Mouse (Mus musculus) ES-E14 (cell line): ENCODE data around the gene Nrg3. TPM values are rescaled to one million over a fixed set of nuclear protein-coding genes. Genes with fewer than 3 reads are reported as not detected.

Experiments
- DNase-seq: peaks from one replicate; pipeline ENCODE4 v3.0.0-alpha.2; 2013; ENCODE audit warnings: low read depth, low spot score
- H3K27ac ChIP-seq: 2 replicates; pipeline ENCODE4 v1.5.1; 2012; ENCODE audit warnings: low read depth, mild to moderate bottlenecking, low read length, moderate library complexity, mixed read lengths; ENCODE audit not compliant: poor library complexity, insufficient read depth, severe bottlenecking
- H3K36me3 ChIP-seq: 2 replicates; pipeline ENCODE4 v1.6.1; 2012; ENCODE audit warnings: mild to moderate bottlenecking, low read length, moderate library complexity, mixed read lengths; ENCODE audit not compliant: control insufficient read depth, poor library complexity, insufficient read depth, severe bottlenecking
- H3K4me1 ChIP-seq, 2 experiments: fragments of 150-350 bp in 1 of 2; sonication (generic) in 1 of 2; 2 replicates each; pipeline ENCODE4 v1.6.1; 2012; ENCODE audit warnings: low read length in 2 of 2, mild to moderate bottlenecking in 1 of 2, mixed read lengths in 1 of 2; ENCODE audit not compliant: control insufficient read depth in 2 of 2, insufficient read depth in 2 of 2, poor library complexity in 1 of 2
- H3K4me3 ChIP-seq, 2 experiments: fragments of 150-350 bp in 1 of 2; sonication (generic) in 1 of 2; 2 replicates each; pipeline ENCODE4 v1.5.1; 2012; ENCODE audit warnings: low read length in 2 of 2, low read depth in 1 of 2, mild to moderate bottlenecking in 1 of 2, mixed read lengths in 1 of 2; ENCODE audit not compliant: insufficient read depth in 1 of 2, poor library complexity in 1 of 2, severe bottlenecking in 1 of 2
- H3K9ac ChIP-seq: 2 replicates; pipeline ENCODE4 v1.6.1; 2012; ENCODE audit warnings: low read depth, mild to moderate bottlenecking, low read length, mixed read lengths; ENCODE audit not compliant: poor library complexity, insufficient read depth, severe bottlenecking
- H3K9me3 ChIP-seq: fragments of 150-350 bp; sonication (generic); 2 replicates; pipeline ENCODE4 v1.6.1; 2012; ENCODE audit warnings: low read depth, mild to moderate bottlenecking, low read length; ENCODE audit not compliant: control insufficient read depth, insufficient read depth
- CHD2 ChIP-seq: IDR thresholded peaks from 2 replicates; pipeline ENCODE4 v1.6.1; 2014; ENCODE audit warnings: mild to moderate bottlenecking, low read depth, low read length, inconsistent platforms
- HCFC1 ChIP-seq: IDR thresholded peaks from 2 replicates; pipeline ENCODE4 v1.6.1; 2012; ENCODE audit warnings: low read length, inconsistent platforms, borderline replicate concordance; ENCODE audit not compliant: insufficient read depth
- MAFK ChIP-seq: IDR thresholded peaks from 2 replicates; pipeline ENCODE4 v1.6.1; 2014; ENCODE audit warnings: mild to moderate bottlenecking, low read depth, low read length, inconsistent platforms; ENCODE audit not compliant: insufficient read depth
- ZC3H11A ChIP-seq: IDR thresholded peaks from 2 replicates; pipeline ENCODE4 v1.6.1; 2012; ENCODE audit warnings: low read depth, mild to moderate bottlenecking, inconsistent platforms, low read length, borderline replicate concordance
- ZNF384 ChIP-seq: IDR thresholded peaks from 2 replicates; pipeline ENCODE4 v1.6.1; 2012; ENCODE audit warnings: low read depth, low read length, inconsistent platforms
- in situ Hi-C, 2 experiments: fragments of 600-800 bp; cut with MboI; formaldehyde crosslinking; loops; one replicate each; pipeline ENCODE4 v1.15.1; 2025; ENCODE audit warnings: low sequenced_read_pairs in 2 of 2, inconsistent platforms in 1 of 2; ENCODE audit not compliant: unreplicated experiment in 2 of 2
- total RNA-seq: library from RNA; depleted of rRNA; stranded (reverse); fragments of 300-350 nt; gene quantifications from 2 replicates; pipeline ENCODE4 v1.2.3, GENCODE M21; 2012

The Nrg3 gene
- total RNA-seq, 1 experiment = not detected

GRCm38 (mm10) chr14:38991847-38992573 is 480.9 kb downstream of the Nrg3 start:
- Histone ChIP-seq H3K4me1 (no peaks in the 10 kb centered on the region), H3K9me3 (no peaks in the 10 kb centered on the region), H3K9ac (no peak overlapping the region), H3K27ac (no peak overlapping the region), H3K36me3 (no peaks in the 10 kb centered on the region), H3K4me3 (no peak overlapping the region)
- TF ChIP-seq ZNF384 (0 out of 2 replicates have a peak, but pooled peaks have one; percentile 23), MAFK (no peak), CHD2 (no peak), HCFC1 (no peak), ZC3H11A (no peak)
- in situ Hi-C loops = no loop called here
- DNase-seq = no peak

DNA sequence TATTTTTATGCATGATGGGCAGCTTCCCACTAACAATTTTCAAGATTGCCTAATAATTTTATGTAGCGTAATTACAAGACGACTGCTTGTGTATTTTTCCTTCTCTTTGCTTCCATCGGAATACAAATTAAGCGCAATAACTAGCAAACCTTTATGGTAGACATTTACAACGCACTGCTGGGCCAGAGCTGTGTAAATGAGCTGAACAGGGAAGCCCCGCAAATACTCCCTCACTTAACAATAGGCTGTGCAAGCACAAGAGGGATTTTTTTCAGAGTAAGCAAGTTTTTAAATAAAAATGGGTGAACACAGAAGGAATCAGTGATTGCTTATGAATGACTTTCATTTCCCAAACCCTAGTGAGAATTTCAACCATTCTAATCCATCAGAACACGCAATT is 513.5 kb downstream of the Nrg3 start:
- no peak for DNase-seq
- H3K4me1 ChIP-seq = no peaks in the 10 kb centered on the region
- no peaks in the 10 kb centered on the region for H3K9me3 ChIP-seq
- H3K4me3 ChIP-seq = no peak overlapping the region
- no peaks in the 10 kb centered on the region for H3K36me3 ChIP-seq
- H3K27ac ChIP-seq = no peak overlapping the region
- H3K9ac ChIP-seq = no peak overlapping the region
- in situ Hi-C loops = no loop called here
- no peak for TF ChIP-seq CHD2
- TF ChIP-seq ZC3H11A = no peak
- no peak for TF ChIP-seq ZNF384
- no peak for TF ChIP-seq HCFC1
- TF ChIP-seq MAFK = no peak

- DNase-seq = no peak
- Histone ChIP-seq H3K36me3 (no peaks in the 10 kb centered on the region), H3K9me3 (no peaks in the 10 kb centered on the region), H3K27ac (no peak overlapping the region), H3K4me1 (no peaks in the 10 kb centered on the region), H3K4me3 (no peak overlapping the region), H3K9ac (no peak overlapping the region)
- TF ChIP-seq CHD2 (no peak), MAFK (no peak), ZNF384 (no peak), HCFC1 (no peak)
- in situ Hi-C loops = no loop called here
These were observed 535.4 kb downstream of the Nrg3 start for GRCm38 (mm10) chr14:38937481-38937880.

DNA sequence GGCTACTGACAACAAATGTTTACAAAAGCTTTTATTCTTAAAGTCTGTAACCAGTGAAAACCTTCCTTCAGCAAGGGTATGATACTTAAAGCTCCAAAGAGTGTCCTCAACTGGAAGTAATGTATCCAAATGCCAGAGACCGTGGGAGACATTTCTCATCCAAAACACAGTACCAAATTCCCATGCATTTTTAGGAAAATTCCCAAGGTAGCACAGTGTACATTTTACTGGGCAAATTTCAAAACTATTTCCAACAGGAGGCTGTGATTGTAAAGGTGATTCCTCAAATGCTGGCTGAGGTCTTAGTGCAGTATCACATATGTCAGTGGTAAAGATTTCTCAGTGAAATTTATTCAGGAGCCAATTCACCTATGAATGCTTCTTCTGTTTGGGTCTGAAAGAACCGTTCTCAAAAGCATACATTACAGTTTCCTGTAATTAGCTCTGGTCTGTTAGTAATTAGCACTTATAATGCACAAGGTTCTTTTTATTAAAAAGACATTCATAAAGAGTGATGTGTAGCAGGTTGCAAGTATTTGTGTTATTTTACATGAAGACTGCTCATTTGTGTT is 536.3 kb downstream of the Nrg3 start:
- Histone ChIP-seq H3K4me1 (no peaks in the 10 kb centered on the region), H3K9ac (no peak overlapping the region), H3K36me3 (no peaks in the 10 kb centered on the region), H3K27ac (no peak overlapping the region), H3K4me3 (no peak overlapping the region), H3K9me3 (no peaks in the 10 kb centered on the region)
- no peak for TF ChIP-seq HCFC1
- no peak for TF ChIP-seq ZC3H11A
- TF ChIP-seq MAFK = no peak
- no peak for TF ChIP-seq CHD2
- TF ChIP-seq ZNF384 = no peak
- DNase-seq = no peak
- in situ Hi-C loops = no loop called here

DNA sequence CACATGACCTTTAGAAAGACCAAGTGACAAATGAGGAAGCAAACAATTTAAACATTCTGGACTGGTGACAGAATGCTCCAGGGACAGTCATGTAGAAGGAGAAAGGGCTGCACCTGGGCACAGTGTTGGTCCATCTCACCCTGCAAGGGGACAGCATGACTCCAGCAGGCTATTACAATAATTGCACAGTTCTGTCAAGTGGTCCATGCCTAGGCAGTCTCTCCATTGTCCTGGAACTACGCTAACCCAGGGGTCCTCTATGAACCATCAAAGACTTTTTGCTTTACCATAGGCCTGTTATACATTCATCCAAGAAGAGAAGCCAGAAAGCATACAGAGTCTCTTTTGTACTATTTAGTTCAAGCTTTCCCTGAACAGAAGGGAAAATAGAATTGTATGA is 549.2 kb downstream of the Nrg3 start:
- H3K9me3 ChIP-seq = no peaks in the 10 kb centered on the region
- DNase-seq = no peak
- H3K4me1 ChIP-seq = no peaks in the 10 kb centered on the region
- H3K9ac ChIP-seq = no peak overlapping the region
- H3K4me3 ChIP-seq = no peak overlapping the region
- H3K36me3 ChIP-seq = no peaks in the 10 kb centered on the region
- no peak overlapping the region for H3K27ac ChIP-seq
- in situ Hi-C loops = no loop called here
- TF ChIP-seq CHD2 (no peak), ZNF384 (no peak), HCFC1 (no peak), ZC3H11A (no peak), MAFK (no peak)
